8 mouse cellular contexts compared by ENCODE assay signal in the genomic region with DNA sequence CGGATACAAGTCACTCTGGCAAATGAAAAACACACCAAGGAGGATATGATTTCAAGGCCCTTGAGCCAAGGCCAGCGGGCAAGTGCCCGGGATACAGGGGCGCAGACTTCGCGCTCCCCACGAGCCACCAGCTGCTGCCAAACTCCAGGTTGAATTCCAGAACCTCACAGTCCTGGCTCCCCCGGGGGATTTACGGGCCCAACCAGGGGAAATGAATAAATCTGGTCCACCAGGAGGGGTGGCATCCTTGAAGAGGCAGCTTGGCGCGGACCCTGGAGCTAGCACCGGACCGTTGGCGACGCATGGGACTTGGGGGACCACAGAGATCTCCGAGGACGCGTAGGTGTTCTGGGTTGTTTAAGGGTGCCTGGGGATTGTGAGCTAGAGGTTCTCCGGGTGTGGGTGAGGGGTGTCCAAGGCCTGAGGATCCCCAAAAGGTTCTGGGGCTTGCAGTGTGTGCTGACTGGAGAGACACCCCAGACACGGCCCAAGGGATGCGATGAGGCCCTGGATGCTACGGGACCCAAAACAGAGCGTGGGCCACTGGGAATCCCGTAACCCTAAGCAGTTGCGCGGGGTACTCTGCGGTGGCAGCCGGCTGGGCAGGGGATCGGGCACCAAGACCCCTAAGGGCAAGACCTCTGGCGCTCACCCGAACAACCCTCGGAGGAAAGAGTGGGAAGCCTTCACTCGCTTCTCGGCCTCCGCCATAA. TPM values are rescaled to one million over a fixed set of nuclear protein-coding genes. Genes with fewer than 3 reads are reported as not detected.
A peak's percentile ranks its signal among the peaks of the same experiment; 100 is the strongest.
DNase-seq lines count a peak whose midpoint lies in the region; ATAC-seq and TF ChIP-seq lines count a peak whose summit lies in the region.
"Had no signal": no experiment of that assay in that cellular context is flagged by ENCODE, and none has a peak within 500 bp of the region (broad histone marks: within the 10 kb centered on the region; RNA-seq: fewer than 3 reads in every experiment).

No protein-coding gene starts in this region.

- no peaks in the 10 kb centered on the region for H3K4me1 ChIP-seq in ES-E14 (ENCODE audit: control insufficient read depth in 2 of 2, insufficient read depth in 2 of 2, low read length in 2 of 2, poor library complexity in 1 of 2)
- H3K4me1 ChIP-seq in heart, embryonic 11.5 days (ENCODE audit: control insufficient read depth, insufficient read depth, low read length): no peaks in the 10 kb centered on the region
- no peaks in the 10 kb centered on the region for H3K4me1 ChIP-seq in kidney, embryonic 14.5 days (ENCODE audit: control insufficient read depth, insufficient read depth, low read length)
- H3K4me1 ChIP-seq in lung, embryonic 16.5 days (replicated peaks; ENCODE audit: control insufficient read depth, insufficient read depth, low read length): peaks cover 6% of the 10 kb centered on the region

- H3K4me2 ChIP-seq in heart, embryonic 11.5 days: peak overlapping the region; percentile 91
- H3K4me2 ChIP-seq in kidney, embryonic 14.5 days (replicated peaks; ENCODE audit: low read depth, low read length): peak overlapping the region; percentile 86
- H3K4me2 ChIP-seq in lung, embryonic 16.5 days (ENCODE audit: low read depth, low read length): peak overlapping the region; percentile 92

- DNase-seq in ES-E14 (ENCODE audit: low read depth, low spot score): peak; percentile 8
- DNase-seq in embryo, embryonic 11 days: peak; percentile 45
- DNase-seq in ovary, postnatal 36 days (ENCODE audit: low spot score): peak; percentile 28

- no peaks in the 10 kb centered on the region for H3K27me3 ChIP-seq in heart, embryonic 11.5 days (ENCODE audit: control insufficient read depth, insufficient read depth, low read length)
- H3K27me3 ChIP-seq in kidney, embryonic 14.5 days (ENCODE audit: control insufficient read depth, insufficient read depth, low read length): no peaks in the 10 kb centered on the region
- H3K27me3 ChIP-seq in lung, embryonic 16.5 days (ENCODE audit: control insufficient read depth, insufficient read depth, low read depth, low read length): no peaks in the 10 kb centered on the region

- H3K36me3 ChIP-seq in ES-E14 (ENCODE audit: control insufficient read depth, insufficient read depth, low read length, poor library complexity, severe bottlenecking): no peaks in the 10 kb centered on the region
- no peaks in the 10 kb centered on the region for H3K36me3 ChIP-seq in heart, embryonic 11.5 days (ENCODE audit: control insufficient read depth, insufficient read depth, low read length)
- H3K36me3 ChIP-seq in kidney, embryonic 14.5 days (ENCODE audit: control insufficient read depth, insufficient read depth, low read length): no peaks in the 10 kb centered on the region
- H3K36me3 ChIP-seq in lung, embryonic 16.5 days (ENCODE audit: control insufficient read depth, insufficient read depth, low read length): no peaks in the 10 kb centered on the region

- in situ Hi-C loops in ES-E14 (cut with MboI; ENCODE audit: low sequenced_read_pairs in 2 of 2, unreplicated experiment in 2 of 2): no loop called here

- under 1% methylated on average over 35 of the region's 35 CpGs for WGBS in heart, embryonic 11.5 days (ENCODE audit: insufficient replicate concordance)
- under 1% methylated on average over 35 of the region's 35 CpGs for WGBS in kidney, embryonic 14.5 days
- under 1% methylated on average over 35 of the region's 35 CpGs for WGBS in lung, embryonic 16.5 days

- peak overlapping the region; percentile 71 for H3K9ac ChIP-seq in ES-E14 (ENCODE audit: insufficient read depth, low read depth, low read length, poor library complexity, severe bottlenecking)
- H3K9ac ChIP-seq in heart, embryonic 11.5 days (ENCODE audit: low read depth, low read length): peak overlapping the region; percentile 79
- peak overlapping the region; percentile 74 for H3K9ac ChIP-seq in kidney, embryonic 14.5 days (ENCODE audit: low read depth, low read length)
- peak overlapping the region; percentile 83 for H3K9ac ChIP-seq in lung, embryonic 16.5 days (ENCODE audit: low read length)

- H3K4me3 ChIP-seq in ES-E14 (ENCODE audit: insufficient read depth in 1 of 2, low read depth in 1 of 2, low read length in 2 of 2, poor library complexity in 1 of 2, severe bottlenecking in 1 of 2): peak overlapping the region; percentile 73 to 91
- peak overlapping the region; percentile 71 for H3K4me3 ChIP-seq in heart, embryonic 11.5 days (ENCODE audit: low read depth, low read length)
- H3K4me3 ChIP-seq in kidney, embryonic 14.5 days (ENCODE audit: low read length): peak overlapping the region; percentile 82
- peak overlapping the region; percentile 70 for H3K4me3 ChIP-seq in lung, embryonic 16.5 days (ENCODE audit: low read length)

- no peaks in the 10 kb centered on the region; the same call in 1 of the 2 replicates for H3K9me3 ChIP-seq in ES-E14 (ENCODE audit: control insufficient read depth, insufficient read depth, low read depth, low read length)
- no peaks in the 10 kb centered on the region for H3K9me3 ChIP-seq in heart, embryonic 11.5 days (replicated peaks; ENCODE audit: control insufficient read depth, low read length)
- peaks cover 4% of the 10 kb centered on the region for H3K9me3 ChIP-seq in kidney, embryonic 14.5 days (ENCODE audit: control insufficient read depth, low read length)
- H3K9me3 ChIP-seq in lung, embryonic 16.5 days (ENCODE audit: control insufficient read depth, low read length): no peaks in the 10 kb centered on the region

- ATAC-seq in activated CD4-positive, CD25-positive, alpha-beta regulatory T cell, adult 4 months: peak; percentile 14
- peak; percentile 44 for ATAC-seq in heart, embryonic 11.5 days (replicated peaks; ENCODE audit: insufficient number of reproducible peaks, low FRiP score, low TSS enrichment)
- peak; percentile 68; the same call in 1 of the 2 replicates for ATAC-seq in kidney, embryonic 14.5 days (ENCODE audit: low FRiP score, low TSS enrichment)
- peak; percentile 67 for ATAC-seq in lung, embryonic 16.5 days (ENCODE audit: low read depth)

- H3K27ac ChIP-seq in ES-E14 (ENCODE audit: insufficient read depth, low read depth, low read length, poor library complexity, severe bottlenecking): no peak overlapping the region
- no peak overlapping the region for H3K27ac ChIP-seq in heart, embryonic 11.5 days (ENCODE audit: low read depth, low read length)
- no peak overlapping the region for H3K27ac ChIP-seq in kidney, embryonic 14.5 days (ENCODE audit: low read depth, low read length)
- H3K27ac ChIP-seq in lung, embryonic 16.5 days (ENCODE audit: low read length): no peak overlapping the region

TF ChIP-seq in ES-E14, 5 proteins besides CTCF, POLR2A, EP300 and RAD21:
- TF ChIP-seq HCFC1 (IDR thresholded peaks at IDR 0.05; ENCODE audit: borderline replicate concordance, insufficient read depth, low read length) (no peak), CHD2 (IDR thresholded peaks at IDR 0.05; ENCODE audit: low read depth, low read length) (no peak), MAFK (IDR thresholded peaks at IDR 0.05; ENCODE audit: insufficient read depth, low read depth, low read length) (no peak), ZNF384 (IDR thresholded peaks at IDR 0.05; ENCODE audit: low read depth, low read length) (no peak), ZC3H11A (IDR thresholded peaks at IDR 0.05; ENCODE audit: borderline replicate concordance, low read depth, low read length) (no peak)

RNA-seq across cellular contexts. Expression of a gene that starts 0.5 kb away (rescaled TPM):
- 4.2 and 5.4 TPM in 2 replicates for total RNA-seq in ES-E14 (2012; rRNA removed)
- polyA plus RNA-seq in activated CD4-positive, CD25-positive, alpha-beta regulatory T cell, adult 4 months (2017; shearing (Covaris generic)): 1 to 10 TPM in 1 of 2 experiments, under 1 TPM in 1; 0.45 to 1.6 TPM
- 2.2 and 2.4 TPM in 2 replicates for polyA plus RNA-seq in heart, embryonic 11.5 days (2014; fragmentation: Nextera tagmentation; extraction: Ambion mirVana)
- polyA plus RNA-seq in kidney, embryonic 14.5 days (2014; fragmentation: Nextera tagmentation; extraction: Ambion mirVana): 1.8 and 2.7 TPM in 2 replicates
- polyA plus RNA-seq in lung, embryonic 16.5 days (2015; fragmentation: Nextera tagmentation; extraction: Ambion mirVana): 2.5 and 3.5 TPM in 2 replicates

RNA-seq across cellular contexts. Expression of a gene that starts 18.4 kb away (rescaled TPM):
- not detected in 2 replicates for total RNA-seq in ES-E14 (2012; rRNA removed)
- not detected for polyA plus RNA-seq in activated CD4-positive, CD25-positive, alpha-beta regulatory T cell, adult 4 months (2017; shearing (Covaris generic))
- not detected in 2 replicates for polyA plus RNA-seq in heart, embryonic 11.5 days (2014; fragmentation: Nextera tagmentation; extraction: Ambion mirVana)
- polyA plus RNA-seq in kidney, embryonic 14.5 days (2014; fragmentation: Nextera tagmentation; extraction: Ambion mirVana): not detected in 2 replicates
- not detected in 2 replicates for polyA plus RNA-seq in lung, embryonic 16.5 days (2015; fragmentation: Nextera tagmentation; extraction: Ambion mirVana)

RNA-seq across cellular contexts. Expression of a gene that starts 39.5 kb away (rescaled TPM):
- total RNA-seq in ES-E14 (2012; rRNA removed): not detected in 2 replicates
- polyA plus RNA-seq in activated CD4-positive, CD25-positive, alpha-beta regulatory T cell, adult 4 months (2017; shearing (Covaris generic)): not detected
- not detected in 2 replicates for polyA plus RNA-seq in heart, embryonic 11.5 days (2014; fragmentation: Nextera tagmentation; extraction: Ambion mirVana)
- polyA plus RNA-seq in kidney, embryonic 14.5 days (2014; fragmentation: Nextera tagmentation; extraction: Ambion mirVana): not detected in 2 replicates
- not detected in 2 replicates for polyA plus RNA-seq in lung, embryonic 16.5 days (2015; fragmentation: Nextera tagmentation; extraction: Ambion mirVana)
- total RNA-seq: gastrocnemius, postnatal 4 days had no signal

RNA-seq across cellular contexts. Expression of a gene that starts 50.0 kb away (rescaled TPM):
- 1.3 TPM in 1 of 2 replicates, not detected in the other for total RNA-seq in ES-E14 (2012; rRNA removed)
- not detected for polyA plus RNA-seq in activated CD4-positive, CD25-positive, alpha-beta regulatory T cell, adult 4 months (2017; shearing (Covaris generic))
- not detected in 2 replicates for polyA plus RNA-seq in heart, embryonic 11.5 days (2014; fragmentation: Nextera tagmentation; extraction: Ambion mirVana)
- not detected in 2 replicates for polyA plus RNA-seq in kidney, embryonic 14.5 days (2014; fragmentation: Nextera tagmentation; extraction: Ambion mirVana)
- not detected in 2 replicates for polyA plus RNA-seq in lung, embryonic 16.5 days (2015; fragmentation: Nextera tagmentation; extraction: Ambion mirVana)
- total RNA-seq: gastrocnemius, postnatal 4 days had no signal

RNA-seq across cellular contexts. Expression of a gene that starts 50.9 kb away (rescaled TPM):
- total RNA-seq in ES-E14 (2012; rRNA removed): 15.6 and 17.6 TPM in 2 replicates
- polyA plus RNA-seq in activated CD4-positive, CD25-positive, alpha-beta regulatory T cell, adult 4 months (2017; shearing (Covaris generic)): 10 to 100 TPM; 11.1 to 12.3 TPM
- 14.7 and 16.2 TPM in 2 replicates for polyA plus RNA-seq in heart, embryonic 11.5 days (2014; fragmentation: Nextera tagmentation; extraction: Ambion mirVana)
- 13.8 and 25.9 TPM in 2 replicates for polyA plus RNA-seq in kidney, embryonic 14.5 days (2014; fragmentation: Nextera tagmentation; extraction: Ambion mirVana)
- 21.6 and 22.6 TPM in 2 replicates for polyA plus RNA-seq in lung, embryonic 16.5 days (2015; fragmentation: Nextera tagmentation; extraction: Ambion mirVana)

Comparison
In these comparisons a context has a peak if more than half of its experiments do, and no peak if none do; other contexts are left out.
1. ATAC-seq: peak in every context shown above with its lines; median percentile 68 in kidney, embryonic 14.5 days; 67 in lung, embryonic 16.5 days; 44 in heart, embryonic 11.5 days; 14 in activated CD4-positive, CD25-positive, alpha-beta regulatory T cell, adult 4 months.